Mouse (Mus musculus) ES-CJ7 (cell line): ENCODE results near the gene Olfr140.

Experiments used
- DNase-seq: peaks from one replicate; pipeline ENCODE4 v3.0.0; 2011; ENCODE audit warnings: low read depth, low spot score

Gene Olfr140

GRCm38 (mm10) chr2:90063494-90063893, at the start of gene Olfr140:
Olfr140 (minus strand) TSS chr2:90063594.
- no peak for DNase-seq

- DNase-seq: no peak
These were observed 6.7 kb upstream of the Olfr140 start for GRCm38 (mm10) chr2:90070065-90070464.

- no peak for DNase-seq
These were observed 28.4 kb downstream of the Olfr140 start, which contains the start of gene Olfr1265 for GRCm38 (mm10) chr2:90035037-90035436. Olfr1265 (plus strand) TSS chr2:90035337.

GRCm38 (mm10) chr2:90025477-90025876, 37.9 kb downstream of the Olfr140 start, which contains the start of gene Olfr1264:
Olfr1264 (minus strand) TSS chr2:90025577.
- DNase-seq: no peak

DNA sequence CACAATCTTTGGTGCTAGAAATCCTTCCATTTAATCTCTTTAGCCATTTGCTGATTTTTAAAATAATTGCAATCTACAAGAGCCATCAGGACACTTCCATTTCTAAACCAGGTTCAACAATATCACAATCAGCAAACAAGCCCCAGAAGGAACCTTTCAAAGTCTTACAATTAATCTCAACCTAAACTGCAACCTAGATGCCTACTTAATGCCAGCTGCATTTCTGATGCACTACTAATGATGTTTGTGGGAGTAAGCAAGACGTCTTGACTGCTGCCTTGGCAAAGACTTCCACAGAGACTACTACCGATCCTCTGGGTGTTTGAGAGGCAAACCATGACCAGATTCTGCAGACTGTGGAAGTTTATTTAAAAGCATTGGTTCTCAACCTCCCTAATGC, 51.6 kb downstream of the Olfr140 start, which contains the start of gene Olfr1263:
Gene Olfr1263, plus strand, starts transcription at position 301 of the 400 bp plus-strand sequence.
- no peak for DNase-seq

GRCm38 (mm10) chr2:89999845-90000244, 63.5 kb downstream of the Olfr140 start, which contains the start of gene Olfr1262:
Olfr1262 (plus strand) TSS chr2:90000145.
- DNase-seq: no peak
